Mouse (Mus musculus) myocyte (in vitro differentiated cells): ENCODE measurements around the gene Ank3. TPM values are rescaled to one million over a fixed set of nuclear protein-coding genes. Genes with fewer than 3 reads are reported as not detected.

Experiments used
- H3K27me3 ChIP-seq: one replicate; pipeline ENCODE4 v1.6.1; 2011; ENCODE audit not compliant: control insufficient read depth, insufficient read depth, insufficient read length
- H3K36me3 ChIP-seq: one replicate; pipeline ENCODE4 v1.6.1; 2011; ENCODE audit not compliant: control insufficient read depth, insufficient read depth
- H3K4me2 ChIP-seq: one replicate; pipeline ENCODE4 v1.6.1; 2011; ENCODE audit warnings: low read depth, control low read depth
- H3K4me3 ChIP-seq: one replicate; pipeline ENCODE4 v1.5.1; 2011; ENCODE audit warnings: mild to moderate bottlenecking, control low read depth, moderate library complexity
- H3K79me2 ChIP-seq: one replicate; pipeline ENCODE4 v1.6.1; 2011; ENCODE audit not compliant: control insufficient read depth, insufficient read depth
- H3ac ChIP-seq: one replicate; pipeline ENCODE4 v1.6.1; 2011; ENCODE audit not compliant: control insufficient read depth, insufficient read length
- CEBPB ChIP-seq: IDR thresholded peaks from 2 replicates; pipeline ENCODE4 v1.6.1; 2011; ENCODE audit warnings: mild to moderate bottlenecking, moderate library complexity; ENCODE audit not compliant: poor library complexity, insufficient read depth, severe bottlenecking
- E2F4 ChIP-seq: IDR thresholded peaks from one replicate; pipeline ENCODE4 v1.6.1; 2011; ENCODE audit warnings: mild to moderate bottlenecking, control low read depth, moderate library complexity; ENCODE audit not compliant: insufficient read depth
- MAX ChIP-seq: IDR thresholded peaks from one replicate; pipeline ENCODE4 v1.6.1; 2011; ENCODE audit warnings: low read depth, mild to moderate bottlenecking, control low read depth
- MYOD1 ChIP-seq, 3 experiments: IDR thresholded peaks; one replicate each; pipeline ENCODE4 v1.6.1; 2011; ENCODE audit warnings: control low read depth in 2 of 3, low read depth in 2 of 3, mild to moderate bottlenecking in 2 of 3, moderate library complexity in 1 of 3; ENCODE audit not compliant: insufficient read length in 2 of 3, control insufficient read depth in 1 of 3
- MYOG ChIP-seq, 3 experiments: IDR thresholded peaks; one replicate each; pipeline ENCODE4 v1.6.1; 2011; ENCODE audit warnings: control low read depth in 2 of 3, low read depth in 2 of 3, mild to moderate bottlenecking in 2 of 3; ENCODE audit not compliant: insufficient read length in 2 of 3, control insufficient read depth in 1 of 3, insufficient read depth in 1 of 3
- POLR2A ChIP-seq: IDR thresholded peaks from one replicate; pipeline ENCODE4 v1.6.1; 2011; ENCODE audit warnings: low read depth, mild to moderate bottlenecking, control low read depth, moderate library complexity; ENCODE audit not compliant: insufficient read length
- POLR2AphosphoS2 ChIP-seq: IDR thresholded peaks from one replicate; pipeline ENCODE4 v1.6.1; 2011; ENCODE audit warnings: low read depth, control low read depth; ENCODE audit not compliant: insufficient read length
- REST ChIP-seq: IDR thresholded peaks from one replicate; pipeline ENCODE4 v1.6.1; 2011; ENCODE audit warnings: mild to moderate bottlenecking, control low read depth, moderate library complexity; ENCODE audit not compliant: insufficient read depth, insufficient read length
- SRF ChIP-seq: IDR thresholded peaks from one replicate; pipeline ENCODE4 v1.6.1; 2011; ENCODE audit warnings: low read depth; ENCODE audit not compliant: control insufficient read depth, insufficient read length
- TCF12 ChIP-seq: IDR thresholded peaks from one replicate; pipeline ENCODE4 v1.6.1; 2011; ENCODE audit warnings: mild to moderate bottlenecking, control low read depth; ENCODE audit not compliant: poor library complexity, insufficient read depth, severe bottlenecking
- TCF3 ChIP-seq: IDR thresholded peaks from one replicate; pipeline ENCODE4 v1.6.1; 2011; ENCODE audit warnings: low read depth, control low read depth; ENCODE audit not compliant: insufficient read length
- USF1 ChIP-seq: IDR thresholded peaks from one replicate; pipeline ENCODE4 v1.6.1; 2011; ENCODE audit warnings: low read depth, mild to moderate bottlenecking, control low read depth, moderate library complexity
- polyA plus RNA-seq: library from polyadenylated mRNA; unstranded; fragments of >200 nt; fragmentation: generic; extraction: Trizol; gene quantifications from one replicate; pipeline ENCODE4 v1.2.1, GENCODE M21; 2012; ENCODE audit warnings: missing spikeins

The Ank3 gene
- polyA plus RNA-seq, 1 experiment = 5.5 TPM

GRCm38 (mm10) chr10:69925285-69926157 lies 526.9 kb downstream of the Ank3 start:
- no peak overlapping the region for H3ac ChIP-seq
- TF ChIP-seq MYOD1 (IDR thresholded peaks at IDR 0.05; ENCODE audit: control insufficient read depth in 1 of 3, insufficient read length in 2 of 3, low read depth in 2 of 3) (peak in 1 of 3 experiments; percentile 50), CEBPB (no peak), MYOG (IDR thresholded peaks at IDR 0.05; ENCODE audit: control insufficient read depth in 1 of 3, insufficient read depth in 1 of 3, insufficient read length in 2 of 3, low read depth in 2 of 3) (peak in 2 of 3 experiments; percentile 9 to 29)
- peak overlapping the region; percentile 61 for H3K4me2 ChIP-seq
- H3K79me2 ChIP-seq = no peaks in the 10 kb centered on the region
- H3K36me3 ChIP-seq = no peaks in the 10 kb centered on the region
- peak overlapping the region; percentile 7 for H3K4me3 ChIP-seq
- no peaks in the 10 kb centered on the region for H3K27me3 ChIP-seq

DNA sequence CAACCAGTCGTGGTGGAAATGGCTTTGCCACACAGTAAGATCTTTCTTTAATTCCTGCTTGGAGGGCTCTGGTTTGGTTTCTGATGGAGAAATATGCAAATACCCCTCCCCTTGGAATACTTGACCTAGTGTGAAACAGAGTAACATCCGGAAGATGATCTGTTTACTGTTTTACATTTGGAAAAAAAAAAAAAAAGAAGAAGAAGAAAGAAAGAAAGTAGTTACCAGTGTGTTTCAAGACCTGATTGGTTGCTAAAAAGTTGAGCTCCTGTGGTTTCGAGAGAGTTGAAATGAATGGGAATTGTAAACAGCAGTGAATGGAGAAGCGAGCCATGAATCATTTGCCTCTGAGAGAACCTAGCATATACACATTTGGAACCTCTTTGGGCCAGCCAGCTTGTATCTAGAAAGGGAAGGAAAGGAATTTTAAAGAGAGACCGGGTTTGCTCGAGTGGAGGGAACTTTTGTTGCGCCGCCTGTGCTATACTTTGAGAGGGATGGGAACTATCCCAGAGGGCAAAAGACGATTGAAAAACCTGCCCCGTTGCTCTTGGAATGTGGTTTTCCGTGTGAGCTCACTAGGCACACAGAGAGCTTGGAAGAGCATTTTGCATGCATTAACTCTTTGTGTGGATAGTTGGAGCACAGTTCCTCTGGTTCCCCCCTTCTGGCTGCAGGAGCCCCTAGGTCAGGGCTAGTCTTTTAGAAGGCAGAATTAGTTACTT lies 527.7 kb downstream of the Ank3 start:
- Histone ChIP-seq H3K4me2 (peak overlapping the region; percentile 61), H3K4me3 (peak overlapping the region; percentile 7), H3K79me2 (no peaks in the 10 kb centered on the region)

DNA sequence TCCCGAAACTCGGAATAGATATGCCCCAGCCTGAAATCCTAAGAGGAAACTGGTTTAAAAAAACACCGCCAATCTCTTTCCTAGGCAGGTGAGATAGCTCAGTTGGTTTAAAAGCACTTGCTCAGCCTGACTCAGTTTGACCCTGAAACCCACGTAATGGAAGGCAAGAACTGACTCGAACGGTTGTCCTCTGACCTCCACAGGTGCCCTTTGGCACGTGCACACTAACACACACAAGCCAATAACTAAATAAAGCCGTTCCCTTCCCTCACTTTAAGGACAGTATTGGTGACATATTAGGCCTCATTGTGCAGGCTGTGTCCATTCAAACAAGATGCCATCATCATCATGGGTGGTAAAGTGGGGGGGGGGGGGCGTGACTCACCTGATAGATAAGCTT lies 528.4 kb downstream of the Ank3 start:
- Histone ChIP-seq H3K27me3 (no peaks in the 10 kb centered on the region), H3K4me3 (no peak overlapping the region), H3K36me3 (no peaks in the 10 kb centered on the region), H3K79me2 (no peaks in the 10 kb centered on the region), H3K4me2 (peak overlapping the region; percentile 61), H3ac (no peak overlapping the region)
- TF ChIP-seq POLR2AphosphoS2 (no peak), POLR2A (no peak), TCF12 (no peak), MYOD1 (IDR thresholded peaks at IDR 0.05; ENCODE audit: control insufficient read depth in 1 of 3, insufficient read length in 2 of 3, low read depth in 2 of 3) (no peak), CEBPB (no peak), E2F4 (no peak), MYOG (IDR thresholded peaks at IDR 0.05; ENCODE audit: control insufficient read depth in 1 of 3, insufficient read depth in 1 of 3, insufficient read length in 2 of 3, low read depth in 2 of 3) (no peak), REST (no peak), TCF3 (no peak), MAX (no peak), USF1 (no peak), SRF (no peak)

More for the DNA sequence above, 527.7 kb downstream of the Ank3 start:
- TF ChIP-seq USF1 = no peak
- no peak for TF ChIP-seq POLR2A
- TF ChIP-seq TCF12 = no peak
- no peak for TF ChIP-seq E2F4
- no peak for TF ChIP-seq MYOG (IDR thresholded peaks at IDR 0.05; ENCODE audit: control insufficient read depth in 1 of 3, insufficient read depth in 1 of 3, insufficient read length in 2 of 3, low read depth in 2 of 3)
- TF ChIP-seq SRF = no peak
- no peak for TF ChIP-seq CEBPB
- no peak for TF ChIP-seq MYOD1 (IDR thresholded peaks at IDR 0.05; ENCODE audit: control insufficient read depth in 1 of 3, insufficient read length in 2 of 3, low read depth in 2 of 3)
- TF ChIP-seq POLR2AphosphoS2 = no peak
- TF ChIP-seq TCF3 = no peak
- TF ChIP-seq REST = no peak
- no peak for TF ChIP-seq MAX
- Histone ChIP-seq H3K36me3 (no peaks in the 10 kb centered on the region), H3K27me3 (no peaks in the 10 kb centered on the region), H3ac (no peak overlapping the region)

DNA sequence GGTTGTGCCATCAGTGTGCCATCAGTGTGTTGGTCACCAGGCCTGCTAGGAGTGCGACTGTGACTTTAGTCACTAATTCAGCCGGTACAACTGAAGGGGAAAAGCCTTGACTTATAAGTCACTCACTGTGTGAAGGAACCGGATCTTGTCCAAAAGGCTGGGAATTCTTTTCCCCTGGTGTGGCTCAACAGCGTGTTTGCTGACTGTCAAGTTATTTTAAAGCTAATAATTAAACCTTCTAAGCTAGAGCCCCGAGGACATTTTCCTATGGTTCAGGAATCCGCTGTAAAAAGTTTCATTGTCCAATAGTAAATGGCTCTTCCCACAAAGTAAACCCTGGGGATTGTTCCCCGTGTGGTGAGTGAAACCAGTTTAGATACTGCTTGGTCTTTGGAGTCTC lies 529.8 kb downstream of the Ank3 start:
- no peak for TF ChIP-seq CEBPB
- TF ChIP-seq REST = no peak
- TF ChIP-seq MYOD1 (IDR thresholded peaks at IDR 0.05; ENCODE audit: control insufficient read depth in 1 of 3, insufficient read length in 2 of 3, low read depth in 2 of 3) = no peak
- TF ChIP-seq E2F4 = no peak
- TF ChIP-seq POLR2AphosphoS2 = no peak
- TF ChIP-seq TCF3 = no peak
- no peak for TF ChIP-seq MYOG (IDR thresholded peaks at IDR 0.05; ENCODE audit: control insufficient read depth in 1 of 3, insufficient read depth in 1 of 3, insufficient read length in 2 of 3, low read depth in 2 of 3)
- no peak for TF ChIP-seq SRF
- TF ChIP-seq TCF12 = no peak
- no peak for TF ChIP-seq MAX
- TF ChIP-seq USF1 = no peak
- no peak for TF ChIP-seq POLR2A
- no peaks in the 10 kb centered on the region for H3K79me2 ChIP-seq
- H3K36me3 ChIP-seq = no peaks in the 10 kb centered on the region
- no peaks in the 10 kb centered on the region for H3K27me3 ChIP-seq
- H3K4me3 ChIP-seq = no peak overlapping the region
- no peak overlapping the region for H3ac ChIP-seq
- no peak overlapping the region for H3K4me2 ChIP-seq
